Mouse (Mus musculus) monocyte, adult 2 months (primary cell): ENCODE measurements at regions not wholly inside any gene's neighbourhood (a gene's known extent, or its start where the extent isn't known, plus 50 kb on each side); places are given as distances from the start of the nearest gene placed in this dataset.

Experiments
- DNase-seq, 2 experiments: peaks; one replicate each; pipeline ENCODE4 v3.0.0; 2022; ENCODE audit warnings: low spot score in 2 of 2, low read depth in 1 of 2

DNA sequence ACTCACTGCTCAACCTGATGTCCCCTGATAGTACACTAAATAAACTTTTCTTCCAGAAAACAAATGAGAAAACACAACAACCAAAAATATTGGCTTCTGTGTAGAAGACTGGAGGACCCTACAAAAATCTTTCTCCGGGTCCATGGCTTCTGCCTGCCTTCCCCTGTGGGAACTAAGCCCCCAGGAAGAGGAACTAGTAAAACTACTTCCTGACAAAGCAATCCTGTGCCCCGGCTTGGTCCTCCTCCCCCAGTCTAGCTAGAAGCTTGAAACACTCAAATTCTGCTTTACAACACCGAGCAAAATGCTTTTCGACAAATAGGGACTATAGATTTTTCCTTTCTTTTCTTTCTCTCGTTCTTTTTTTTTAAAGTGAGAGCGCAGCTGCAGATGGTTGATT is 51.3 kb upstream of the Mki67 start:
- no peak for DNase-seq

DNA sequence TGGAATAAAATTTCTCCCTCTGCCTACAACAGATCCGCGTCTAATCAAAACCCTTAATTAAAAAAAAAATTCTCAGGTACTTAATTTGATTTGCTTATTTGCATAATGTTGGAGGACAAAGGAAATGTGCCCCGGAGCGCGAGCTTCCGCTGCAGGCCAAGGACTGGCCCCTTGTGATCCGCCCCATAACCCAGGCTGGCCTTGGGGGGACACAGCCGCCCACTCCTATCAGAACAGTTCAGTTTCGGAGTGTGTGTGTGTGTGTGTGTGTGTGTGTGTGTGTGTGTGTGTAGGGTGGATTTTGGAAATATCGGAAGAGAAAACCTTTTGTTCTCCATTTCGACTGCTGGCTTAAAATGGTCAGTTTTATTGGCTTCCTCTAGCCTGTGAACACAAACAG is 51.9 kb upstream of the Mki67 start:
- DNase-seq = no peak

DNA sequence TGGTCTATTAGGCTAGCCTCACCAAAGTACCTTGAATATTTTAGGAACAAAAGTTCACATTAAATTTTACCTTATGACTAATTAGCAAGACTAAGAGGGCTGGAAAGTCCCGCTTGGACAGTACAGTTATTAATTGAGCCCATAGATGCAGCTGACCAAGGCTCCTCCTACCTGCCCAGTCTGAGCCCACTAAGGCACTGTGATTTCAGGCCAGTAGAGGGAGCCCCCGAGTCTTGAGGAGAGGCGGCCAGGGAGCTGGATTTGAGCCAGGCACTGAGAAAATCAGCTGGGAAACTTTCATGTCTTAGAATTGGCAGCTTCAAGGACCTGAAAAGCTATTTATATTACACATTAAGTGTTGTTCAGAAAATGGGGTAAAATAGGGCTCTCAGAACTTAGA is 52.4 kb upstream of the Mki67 start:
- peak; percentile 40 to 63 for DNase-seq

- no peak for DNase-seq
Measured at GRCm38 (mm10) chr7:135769082-135769673, 53.0 kb upstream of the Mki67 start.

DNA sequence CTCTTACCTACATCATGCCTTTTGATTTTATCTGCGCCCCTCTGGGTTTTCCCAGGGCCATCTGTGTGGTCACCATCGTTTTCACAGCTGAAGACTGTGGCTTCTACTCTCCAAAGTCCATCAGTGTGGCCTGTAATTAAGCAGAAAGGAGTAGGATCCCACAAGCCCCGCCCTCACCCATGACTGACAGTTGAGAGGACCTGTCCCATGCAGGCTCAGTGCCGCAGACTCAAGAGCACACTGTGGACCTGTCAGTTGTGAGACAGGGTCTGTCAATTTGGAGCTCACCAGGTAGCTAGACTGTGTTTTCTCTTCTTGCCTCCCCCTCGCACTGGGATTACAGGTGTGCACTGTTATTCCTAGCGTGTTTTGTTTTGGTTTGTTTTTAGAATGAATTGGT is 53.9 kb upstream of the Mki67 start:
- no peak for DNase-seq

- DNase-seq = no peak
Measured at GRCm38 (mm10) chr7:135775832-135776433, 59.8 kb upstream of the Mki67 start.

DNA sequence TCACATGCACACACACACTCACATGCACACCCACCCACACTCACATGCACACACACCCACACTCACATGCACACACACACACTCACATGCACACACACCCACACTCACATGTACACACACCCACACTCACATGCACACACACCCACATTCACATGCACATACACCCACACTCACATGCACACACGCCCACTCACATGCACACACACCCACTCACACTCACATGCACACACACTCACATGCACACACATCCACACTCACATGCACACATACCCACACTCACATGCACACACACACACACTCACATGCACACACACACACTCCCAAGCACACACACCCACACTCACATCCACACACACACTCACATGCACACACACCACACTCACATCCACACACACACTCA is 74.0 kb upstream of the Mki67 start:
- no peak for DNase-seq

DNA sequence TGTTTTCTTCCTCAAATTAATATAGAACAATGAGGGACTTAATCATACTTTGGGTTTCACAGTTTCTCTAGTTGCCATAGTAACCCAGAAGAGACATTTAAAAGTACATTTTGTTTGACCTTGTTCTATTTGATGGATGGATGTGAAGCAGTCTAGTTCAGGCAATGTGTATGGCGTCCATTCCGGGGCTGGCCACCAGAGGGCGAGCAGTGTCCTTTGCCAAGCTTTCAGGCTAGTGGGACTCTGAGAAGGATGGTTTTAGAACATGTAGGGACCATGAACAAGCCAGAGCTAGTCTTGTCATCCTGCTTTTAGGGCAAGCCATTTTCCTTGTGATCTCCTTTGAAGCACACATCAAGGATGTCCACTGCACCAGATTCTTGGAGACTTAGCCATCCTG is 74.8 kb upstream of the Mki67 start:
- peak in 1 of 2 experiments; percentile 25 for DNase-seq

- DNase-seq = no peak
Measured at GRCm38 (mm10) chr7:135791953-135792690, 76.0 kb upstream of the Mki67 start.

- peak in 1 of 2 experiments; percentile 23 for DNase-seq
Measured at GRCm38 (mm10) chr7:135792918-135793317, 76.8 kb upstream of the Mki67 start.

GRCm38 (mm10) chr7:135794238-135794637 is 78.1 kb upstream of the Mki67 start:
- no peak for DNase-seq

DNA sequence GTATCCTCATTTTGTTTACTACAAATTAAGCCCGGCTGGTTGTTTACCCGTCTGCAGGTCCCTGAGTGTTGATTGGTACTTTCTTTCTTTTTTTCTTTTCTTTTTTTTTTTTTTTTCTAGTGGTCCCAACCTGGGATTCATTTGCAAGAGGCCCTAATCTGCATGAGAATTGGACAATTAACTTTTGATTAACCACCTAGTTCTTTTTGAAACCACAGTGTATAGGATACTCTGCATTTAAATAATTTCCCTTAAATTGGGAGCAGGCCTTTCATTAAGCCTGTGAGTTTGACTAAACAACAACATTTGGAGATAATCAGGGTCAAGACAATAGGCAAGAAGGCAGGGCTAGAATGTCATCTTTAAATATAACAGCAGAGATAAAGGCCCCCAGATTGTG is 78.5 kb upstream of the Mki67 start:
- no peak for DNase-seq

- no peak for DNase-seq
Measured at GRCm38 (mm10) chr7:135798441-135798840, 82.3 kb upstream of the Mki67 start.

GRCm38 (mm10) chr7:135802598-135803121 is 86.5 kb upstream of the Mki67 start:
- no peak for DNase-seq

DNA sequence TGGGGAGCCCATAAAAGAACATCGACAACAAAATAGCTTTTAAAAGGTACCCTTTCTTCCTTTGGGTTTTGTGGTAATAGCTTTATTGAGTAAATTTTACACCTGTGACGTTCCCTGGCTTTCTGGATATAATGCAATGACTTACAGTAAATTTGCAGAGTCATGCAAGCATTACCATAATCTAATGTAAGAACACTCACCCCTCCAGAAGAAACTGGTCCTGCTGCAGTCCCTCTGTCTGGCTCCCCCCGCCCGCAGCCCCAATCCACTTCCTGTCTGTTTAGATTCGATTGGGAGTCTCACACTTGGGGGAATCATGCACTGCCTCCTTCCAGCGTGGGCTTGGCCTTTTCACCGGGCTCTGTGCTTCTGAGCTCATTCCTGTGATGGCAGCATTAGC is 88.6 kb upstream of the Mki67 start:
- no peak for DNase-seq

DNA sequence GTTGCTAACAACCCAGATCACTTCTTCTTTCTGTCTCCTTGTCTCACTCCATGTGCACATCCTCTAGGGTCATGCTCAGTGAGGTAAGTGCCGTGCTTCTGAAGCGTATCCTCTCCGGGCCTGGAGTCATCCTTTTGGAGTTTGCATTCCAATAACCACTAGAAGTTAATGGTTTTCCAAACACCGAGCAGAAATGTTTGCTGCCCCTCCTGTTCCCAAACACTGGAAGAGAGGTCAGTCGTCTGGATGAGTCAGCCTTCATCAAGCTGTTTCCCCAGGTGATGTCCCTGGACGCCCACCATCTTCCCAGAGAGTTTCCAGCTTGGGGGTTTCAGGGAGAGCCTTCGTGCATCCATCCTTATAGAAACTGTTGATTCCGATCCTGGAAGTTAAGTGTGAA is 90.0 kb upstream of the Mki67 start:
- DNase-seq = no peak

- no peak for DNase-seq
Measured at GRCm38 (mm10) chr7:135806673-135807072, 90.5 kb upstream of the Mki67 start.

DNA sequence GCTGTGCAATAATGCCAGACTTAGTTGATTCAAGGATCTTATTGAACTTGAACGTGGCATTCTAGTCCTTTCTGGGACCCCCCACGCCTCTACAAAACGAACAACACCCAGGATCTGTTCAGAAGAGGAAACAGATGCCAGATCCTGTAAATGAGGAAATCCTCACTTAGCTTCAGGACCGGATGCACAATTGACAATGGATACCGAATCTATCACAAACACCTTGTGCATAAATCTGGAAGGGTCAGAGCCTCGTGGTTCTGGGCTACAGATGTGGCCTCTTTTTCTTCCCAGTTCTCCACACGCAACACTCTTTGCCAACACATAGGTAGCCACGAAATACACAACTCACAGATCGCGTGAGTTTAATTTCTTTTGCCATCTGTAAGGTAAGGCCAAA is 93.0 kb upstream of the Mki67 start:
- DNase-seq = no peak

DNA sequence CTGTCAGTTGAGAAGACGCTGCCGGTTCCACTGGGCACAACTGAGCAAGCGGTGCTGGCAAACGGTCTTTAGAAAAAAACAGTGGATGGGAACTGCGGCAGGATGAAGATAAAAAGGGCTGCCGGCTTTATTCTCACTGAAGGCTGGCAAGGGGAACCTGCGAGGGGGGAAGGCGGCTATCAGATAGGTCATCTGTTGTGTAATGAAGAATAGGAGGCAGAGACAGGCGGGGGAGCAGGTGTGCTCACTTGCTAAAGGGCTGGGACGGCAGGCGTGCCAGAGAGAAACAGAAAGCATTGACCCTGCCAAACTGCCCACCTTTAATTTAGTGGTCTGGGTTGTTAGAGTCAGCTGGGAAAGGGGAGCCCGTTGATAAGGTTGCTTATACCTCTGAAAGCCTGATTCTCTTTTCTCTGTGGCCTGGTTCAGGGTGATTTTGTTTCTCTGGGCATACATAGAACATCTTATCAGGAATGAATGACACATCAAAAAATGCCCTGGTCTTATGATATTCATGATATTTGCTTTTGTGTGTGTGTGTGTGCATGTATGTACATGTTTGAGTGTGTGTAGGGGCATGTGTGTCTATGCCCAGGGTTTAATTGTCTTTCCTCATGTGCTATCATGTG is 93.7 kb upstream of the Mki67 start:
- no peak for DNase-seq

DNA sequence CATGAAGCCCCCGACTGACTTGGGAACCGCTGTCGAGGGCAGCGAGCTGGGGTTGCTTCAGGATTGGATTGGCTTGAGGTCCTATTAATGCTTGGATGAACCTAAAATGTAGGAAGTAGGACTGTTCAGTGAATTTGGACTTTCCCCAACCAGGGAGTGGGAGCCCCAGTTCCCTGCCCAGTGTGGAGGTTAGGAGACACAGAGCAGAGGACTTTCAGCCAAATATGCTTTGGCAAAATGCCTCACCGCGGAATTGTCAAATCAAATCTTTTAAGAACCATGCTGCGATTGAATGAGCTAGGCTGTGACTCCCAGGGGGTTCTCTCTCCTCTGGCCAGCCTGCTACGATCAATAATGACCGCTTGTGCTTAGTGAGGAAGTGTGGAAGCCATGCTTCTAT is 94.8 kb upstream of the Mki67 start:
- no peak for DNase-seq

GRCm38 (mm10) chr7:135813616-135814015 is 97.5 kb upstream of the Mki67 start:
- DNase-seq = no peak

- no peak for DNase-seq
Measured at GRCm38 (mm10) chr7:135816191-135816590, 100.0 kb upstream of the Mki67 start.
